Mouse (Mus musculus) midbrain, embryonic 10.5 days (tissue): ENCODE measurements around the gene Slc25a38. TPM values are rescaled to one million over a fixed set of nuclear protein-coding genes. Genes with fewer than 3 reads are reported as not detected.

Experiments
- DNase-seq: peaks from one replicate; pipeline ENCODE4 v3.0.0-alpha.2; 2017; ENCODE audit warnings: low spot score
- H3K27ac ChIP-seq: fragments of 300-500 bp; sonication (generic); replicated peaks from 2 replicates; pipeline ENCODE4 v1.5.1; 2016; ENCODE audit warnings: mild to moderate bottlenecking
- H3K27me3 ChIP-seq: fragments of 300-500 bp; sonication (generic); 2 replicates; pipeline ENCODE4 v1.6.1; 2016; ENCODE audit warnings: low read depth, mild to moderate bottlenecking; ENCODE audit not compliant: poor library complexity, severe bottlenecking
- H3K36me3 ChIP-seq: fragments of 300-500 bp; sonication (generic); 2 replicates; pipeline ENCODE4 v1.6.1; 2016; ENCODE audit warnings: mild to moderate bottlenecking, moderate library complexity
- H3K4me1 ChIP-seq: fragments of 300-500 bp; sonication (generic); 2 replicates; pipeline ENCODE4 v1.6.1; 2016
- H3K4me3 ChIP-seq: fragments of 300-500 bp; sonication (generic); 2 replicates; pipeline ENCODE4 v1.5.1; 2016; ENCODE audit warnings: mild to moderate bottlenecking, moderate library complexity
- H3K9me3 ChIP-seq: fragments of 300-500 bp; sonication (generic); replicated peaks from 2 replicates; pipeline ENCODE4 v1.6.1; 2016; ENCODE audit warnings: mild to moderate bottlenecking
- WGBS: fragments of 180-500 bp; shearing (Covaris S2); methylation state at CpG from one replicate; pipeline ENCODE4 v1.1.7; 2016; 5-methylcytosine and 5-hydroxymethylcytosine counted together
- polyA plus RNA-seq: library from polyadenylated mRNA; unstranded; fragments of >200 nt; fragmentation: Nextera tagmentation; extraction: Ambion mirVana; gene quantifications from 2 replicates; pipeline ENCODE4 v1.2.1, GENCODE M21; 2016

The Slc25a38 gene
- polyA plus RNA-seq, 1 experiment from 2014 or later: 42.1 TPM

GRCm38 (mm10) chr9:120111156-120111945, 1.2 kb downstream of the Slc25a38 start:
- Histone ChIP-seq H3K36me3 (no peaks in the 10 kb centered on the region), H3K4me1 (peaks cover 10% of the 10 kb centered on the region), H3K9me3 (no peaks in the 10 kb centered on the region), H3K4me3 (peak overlapping the region; percentile 71), H3K27me3 (no peaks in the 10 kb centered on the region), H3K27ac (peak overlapping the region; percentile 88)
- DNase-seq: no peak
- 84% methylated on average over 15 of the region's 15 CpGs for WGBS

- peaks cover 5% of the 10 kb centered on the region for H3K36me3 ChIP-seq
- H3K27ac ChIP-seq: no peak overlapping the region
- no peaks in the 10 kb centered on the region for H3K9me3 ChIP-seq
- peaks cover 10% of the 10 kb centered on the region for H3K4me1 ChIP-seq
- DNase-seq: no peak
- no peak overlapping the region for H3K4me3 ChIP-seq
- H3K27me3 ChIP-seq: no peaks in the 10 kb centered on the region
- 88% methylated on average over 6 of the region's 6 CpGs for WGBS
Observed at GRCm38 (mm10) chr9:120112472-120112871, 2.3 kb downstream of the Slc25a38 start.

DNA sequence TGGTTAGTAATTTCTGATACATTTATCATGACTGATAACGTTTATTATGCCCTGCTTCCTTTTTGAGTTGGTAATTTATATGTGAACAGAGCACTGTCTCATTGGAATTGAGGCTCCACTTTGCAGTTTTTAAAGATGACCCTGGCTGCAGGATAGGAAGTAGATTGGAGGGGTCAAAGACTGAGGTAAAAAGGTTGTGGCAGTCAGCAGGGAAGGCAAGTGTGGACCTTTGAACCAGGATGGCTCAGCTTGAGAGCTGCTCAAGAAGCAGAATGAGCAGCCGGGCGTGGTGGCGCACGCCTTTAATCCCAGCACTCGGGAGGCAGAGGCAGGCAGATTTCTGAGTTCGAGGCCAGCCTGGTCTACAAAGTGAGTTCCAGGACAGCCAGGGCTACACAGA, 3.3 kb downstream of the Slc25a38 start:
- Histone ChIP-seq H3K4me1 (peaks cover 10% of the 10 kb centered on the region), H3K27me3 (no peaks in the 10 kb centered on the region), H3K27ac (no peak overlapping the region), H3K36me3 (peaks cover 15% of the 10 kb centered on the region), H3K4me3 (no peak overlapping the region), H3K9me3 (no peaks in the 10 kb centered on the region)
- DNase-seq: no peak
- WGBS: 95% methylated on average over 7 of the region's 7 CpGs

GRCm38 (mm10) chr9:120114051-120114788, 4.0 kb downstream of the Slc25a38 start:
- Histone ChIP-seq H3K36me3 (peaks cover 23% of the 10 kb centered on the region), H3K9me3 (no peaks in the 10 kb centered on the region), H3K4me3 (no peak overlapping the region), H3K27me3 (no peaks in the 10 kb centered on the region), H3K4me1 (peaks cover 10% of the 10 kb centered on the region), H3K27ac (peak overlapping the region; percentile 19; the same call in 1 of the 2 replicates)
- no peak for DNase-seq
- WGBS: 91% methylated on average over 17 of the region's 17 CpGs

DNA sequence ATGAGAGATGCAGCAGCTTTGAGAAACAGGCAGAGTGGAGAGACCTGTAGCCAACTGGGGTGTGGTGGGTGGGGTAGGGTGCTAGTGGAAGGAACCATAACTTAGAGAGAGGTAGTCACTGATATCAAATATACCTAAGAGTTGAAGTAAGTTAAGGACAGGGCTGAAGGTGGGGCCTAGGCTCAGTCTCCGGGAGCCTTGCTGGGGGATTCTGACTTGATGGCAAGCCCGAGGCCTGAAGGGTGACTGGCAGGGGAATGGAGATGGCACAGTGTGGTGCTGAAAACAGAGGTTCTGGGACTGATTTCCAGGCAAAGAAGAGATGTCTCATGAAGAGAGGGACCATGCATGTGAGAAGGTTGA, 4.6 kb downstream of the Slc25a38 start:
- WGBS: 93% methylated on average over 2 of the region's 2 CpGs
- Histone ChIP-seq H3K27ac (no peak overlapping the region), H3K27me3 (no peaks in the 10 kb centered on the region), H3K4me1 (peaks cover 10% of the 10 kb centered on the region), H3K36me3 (peaks cover 28% of the 10 kb centered on the region), H3K4me3 (no peak overlapping the region), H3K9me3 (no peaks in the 10 kb centered on the region)
- no peak for DNase-seq

DNA sequence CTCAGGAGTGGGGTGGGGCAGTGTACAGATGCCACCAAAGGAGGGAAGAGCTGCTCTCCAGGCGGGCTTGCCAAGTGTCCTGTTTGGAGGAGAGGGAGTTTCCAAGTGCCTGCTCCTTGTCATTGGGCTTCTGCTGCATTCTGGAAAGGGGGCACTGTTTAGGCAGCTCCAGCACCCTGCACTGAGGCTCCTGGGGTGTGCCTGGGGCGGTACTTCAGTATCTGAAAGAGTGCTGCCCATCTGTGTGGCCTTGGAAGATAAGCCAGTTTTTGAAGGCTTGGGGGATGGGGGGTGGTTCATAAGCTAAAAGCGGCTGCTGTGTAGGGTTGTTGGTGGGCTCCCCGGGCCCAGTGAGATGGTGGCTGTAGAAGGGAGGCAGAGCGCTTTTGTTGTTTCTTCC, 5.4 kb downstream of the Slc25a38 start:
- Histone ChIP-seq H3K4me3 (no peak overlapping the region), H3K4me1 (peaks cover 8% of the 10 kb centered on the region), H3K36me3 (peaks cover 37% of the 10 kb centered on the region), H3K9me3 (no peaks in the 10 kb centered on the region), H3K27ac (peak overlapping the region; percentile 14; the same call in 1 of the 2 replicates), H3K27me3 (no peaks in the 10 kb centered on the region)
- DNase-seq: no peak
- WGBS: 88% methylated on average over 5 of the region's 5 CpGs

GRCm38 (mm10) chr9:120116184-120116624, 6.0 kb downstream of the Slc25a38 start:
- Histone ChIP-seq H3K36me3 (peaks cover 43% of the 10 kb centered on the region), H3K4me1 (peaks cover 2% of the 10 kb centered on the region), H3K9me3 (no peaks in the 10 kb centered on the region), H3K27ac (no peak overlapping the region), H3K27me3 (no peaks in the 10 kb centered on the region), H3K4me3 (no peak overlapping the region)
- WGBS: 77% methylated on average over 8 of the region's 8 CpGs
- no peak for DNase-seq

DNA sequence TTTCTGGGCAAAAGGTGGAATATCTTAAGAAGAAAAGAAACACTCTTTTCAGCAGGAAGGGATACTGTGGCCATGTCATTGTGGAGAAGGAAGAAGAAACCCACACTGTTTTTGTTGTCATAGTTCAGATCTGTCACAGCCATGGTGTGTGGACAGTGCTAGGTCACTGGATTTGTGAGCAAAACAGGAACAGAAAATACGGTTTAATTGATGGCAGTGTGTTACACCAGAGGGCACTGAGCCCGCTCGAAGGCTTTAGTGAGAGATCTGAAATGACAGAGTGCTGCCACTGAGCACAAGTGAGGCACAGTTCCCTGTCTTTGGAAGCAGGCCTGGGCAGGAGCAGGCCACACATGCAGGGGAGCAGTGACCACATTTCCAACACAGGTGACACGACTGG, 8.0 kb downstream of the Slc25a38 start:
- WGBS: 91% methylated on average over 4 of the region's 4 CpGs
- no peaks in the 10 kb centered on the region for H3K9me3 ChIP-seq
- H3K36me3 ChIP-seq: peaks cover 57% of the 10 kb centered on the region
- no peak overlapping the region for H3K4me3 ChIP-seq
- no peaks in the 10 kb centered on the region for H3K27me3 ChIP-seq
- H3K27ac ChIP-seq: no peak overlapping the region
- DNase-seq: no peak
- no peaks in the 10 kb centered on the region for H3K4me1 ChIP-seq

DNA sequence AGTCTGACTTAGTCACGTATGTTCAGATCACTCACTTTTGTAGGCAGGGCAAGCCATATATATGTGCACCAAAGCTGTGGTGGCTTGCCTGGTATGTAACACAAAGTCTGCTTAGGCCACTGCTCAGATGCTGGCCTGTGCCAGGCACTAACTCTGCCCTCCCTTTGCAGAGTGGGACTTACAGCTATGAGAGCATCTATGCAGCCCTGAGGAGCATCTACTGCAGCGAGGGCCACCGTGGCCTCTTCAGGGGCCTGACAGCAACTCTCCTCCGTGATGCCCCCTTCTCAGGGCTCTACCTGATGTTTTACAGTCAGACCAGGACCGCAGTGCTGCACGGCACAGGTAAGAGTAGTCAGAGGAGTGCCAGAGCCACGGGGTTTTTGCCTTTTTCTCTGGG, 10.3 kb downstream of the Slc25a38 start:
- H3K9me3 ChIP-seq: no peaks in the 10 kb centered on the region
- WGBS: 92% methylated on average over 7 of the region's 7 CpGs
- H3K36me3 ChIP-seq: peaks cover 70% of the 10 kb centered on the region
- no peaks in the 10 kb centered on the region for H3K4me1 ChIP-seq
- no peak for DNase-seq
- no peaks in the 10 kb centered on the region for H3K27me3 ChIP-seq
- no peak overlapping the region for H3K27ac ChIP-seq
- H3K4me3 ChIP-seq: no peak overlapping the region

- H3K4me3 ChIP-seq: peak overlapping the region; percentile 95
- H3K4me1 ChIP-seq: peaks cover 20% of the 10 kb centered on the region
- DNase-seq: no peak
- peaks cover 57% of the 10 kb centered on the region for H3K36me3 ChIP-seq
- H3K27me3 ChIP-seq: no peaks in the 10 kb centered on the region
- H3K9me3 ChIP-seq: no peaks in the 10 kb centered on the region
- H3K27ac ChIP-seq: peak overlapping the region; percentile 99
- WGBS: 69% methylated on average over 11 of the region's 11 CpGs
Observed at GRCm38 (mm10) chr9:120126868-120127267, 16.7 kb downstream of the Slc25a38 start.

DNA sequence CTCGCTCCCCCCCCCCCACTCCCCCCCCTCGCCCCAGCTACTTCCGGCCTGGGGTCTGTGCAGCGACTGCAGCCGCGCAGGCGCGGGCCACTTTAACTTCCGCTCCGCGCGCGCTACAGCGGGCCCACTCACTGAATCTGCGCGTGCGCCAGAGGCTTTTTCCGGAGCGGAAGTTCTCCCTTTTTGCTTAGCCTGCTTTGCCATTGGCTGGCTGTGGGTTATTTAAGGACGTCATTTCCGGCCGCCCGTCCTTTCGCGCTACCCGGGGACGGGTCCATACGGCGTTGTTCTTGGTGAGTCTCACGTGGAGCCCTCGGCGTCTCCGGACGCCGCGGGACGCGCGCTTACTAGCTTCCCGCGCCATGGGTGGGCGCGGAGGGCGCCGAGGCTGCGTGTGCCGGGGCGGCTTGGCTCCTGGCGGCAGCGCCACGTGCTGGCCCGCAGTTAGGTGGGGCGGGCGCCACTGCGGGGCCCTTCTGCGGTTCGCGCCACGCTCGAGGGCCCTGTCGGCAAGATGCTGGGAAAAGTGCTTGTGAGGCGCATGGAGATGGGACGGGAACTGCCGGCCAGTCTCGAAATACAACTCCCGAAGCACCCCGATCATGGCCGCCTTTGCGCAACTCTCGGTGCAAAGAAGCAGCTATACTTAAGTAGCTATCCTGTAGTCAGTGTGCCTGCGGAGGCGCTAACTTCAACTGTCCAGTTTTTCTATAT, 17.5 kb downstream of the Slc25a38 start, which contains the start of gene Rpsa:
Gene Rpsa, plus strand, starts transcription at position 152 of the 714 bp plus-strand sequence.
- under 1% methylated on average over 72 of the region's 72 CpGs for WGBS
- H3K4me3 ChIP-seq: peak within 1 kb of the TSS; percentile 95
- peak within 1 kb of the TSS; percentile 99 for H3K27ac ChIP-seq
- no peaks in the 10 kb centered on the region for H3K27me3 ChIP-seq
- H3K9me3 ChIP-seq: no peaks in the 10 kb centered on the region
- peaks cover 20% of the 10 kb centered on the region for H3K4me1 ChIP-seq
- DNase-seq: peak; percentile 98
- peaks cover 59% of the 10 kb centered on the region for H3K36me3 ChIP-seq

GRCm38 (mm10) chr9:120129276-120129675, 19.1 kb downstream of the Slc25a38 start:
- Histone ChIP-seq H3K27ac (peak overlapping the region; percentile 99), H3K27me3 (no peaks in the 10 kb centered on the region), H3K4me1 (peaks cover 20% of the 10 kb centered on the region), H3K36me3 (peaks cover 52% of the 10 kb centered on the region), H3K9me3 (no peaks in the 10 kb centered on the region), H3K4me3 (peak overlapping the region; percentile 95)
- no peak for DNase-seq
- WGBS: 81% methylated on average over 10 of the region's 10 CpGs
